Mouse (Mus musculus): ENCODE measurements around the gene Thap4. TPM values are rescaled to one million over a fixed set of nuclear protein-coding genes. Genes with fewer than 3 reads are reported as not detected.

The Thap4 gene
- total RNA-seq (2015; ENCODE audit: low replicate concordance) (1.1 and 30.6 TPM in 2 replicates), total RNA-seq (2017; ENCODE audit: low replicate concordance) (3.1 and 14.1 TPM in 2 replicates)

GRCm38 (mm10) chr1:93754573-93755290 is at the start of gene Thap4:
Thap4 (minus strand) TSS chr1:93754864.
- peak; percentile 65 for ATAC-seq (replicated peaks; ENCODE audit: low FRiP score, poor library complexity, severe bottlenecking)

DNA sequence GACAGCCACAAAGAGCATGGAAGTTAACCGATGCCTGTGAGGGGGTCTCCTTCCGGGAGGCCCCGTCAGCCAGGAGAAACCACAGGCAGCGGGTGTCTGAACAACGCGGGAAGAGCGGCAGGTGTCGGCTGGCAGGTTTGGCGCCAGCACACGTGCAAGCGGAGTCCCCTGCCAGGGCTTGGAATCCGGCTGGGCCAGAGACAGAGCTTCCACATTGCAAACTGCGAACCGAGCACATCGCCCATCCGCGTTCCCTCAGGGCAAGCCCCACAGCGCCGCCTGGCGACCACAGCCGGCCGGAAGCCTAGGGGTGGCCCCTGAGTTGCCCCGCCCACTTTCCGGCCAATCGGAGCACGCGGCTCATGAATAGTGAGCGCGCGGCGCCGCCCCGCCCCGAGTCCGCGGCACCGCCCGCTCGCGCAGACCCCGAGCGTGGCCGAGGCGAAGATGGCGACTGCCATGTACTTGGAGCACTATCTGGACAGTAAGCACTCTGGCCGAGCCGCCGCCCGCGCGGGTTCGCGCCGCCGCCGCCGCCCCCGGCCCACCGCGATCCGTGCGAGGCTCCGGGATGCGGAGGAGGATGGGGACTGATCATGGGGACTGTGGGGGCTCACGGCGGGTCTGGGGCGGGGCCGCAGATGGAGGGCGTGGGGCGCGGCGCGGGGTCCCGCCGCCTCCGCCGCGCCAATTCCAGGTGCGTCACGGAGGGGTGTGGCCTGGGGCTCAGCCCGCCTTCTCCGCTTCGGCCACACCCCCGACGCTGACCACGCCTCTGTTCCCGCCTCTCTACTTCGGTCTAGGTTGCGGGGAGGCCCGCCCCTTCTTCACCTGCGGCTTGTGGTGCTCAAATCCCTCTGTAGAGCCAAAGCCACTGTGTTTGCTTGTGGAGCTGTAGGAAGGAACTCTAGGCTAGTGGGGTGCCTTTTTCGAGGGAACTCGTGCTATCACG is 49.2 kb upstream of the Thap4 start, which contains the start of gene Ing5:
Ing5 (plus strand) TSS at position 410 of the 952 bp plus-strand sequence.
- peak; percentile 69 for ATAC-seq (replicated peaks; ENCODE audit: low FRiP score, poor library complexity, severe bottlenecking)

DNA sequence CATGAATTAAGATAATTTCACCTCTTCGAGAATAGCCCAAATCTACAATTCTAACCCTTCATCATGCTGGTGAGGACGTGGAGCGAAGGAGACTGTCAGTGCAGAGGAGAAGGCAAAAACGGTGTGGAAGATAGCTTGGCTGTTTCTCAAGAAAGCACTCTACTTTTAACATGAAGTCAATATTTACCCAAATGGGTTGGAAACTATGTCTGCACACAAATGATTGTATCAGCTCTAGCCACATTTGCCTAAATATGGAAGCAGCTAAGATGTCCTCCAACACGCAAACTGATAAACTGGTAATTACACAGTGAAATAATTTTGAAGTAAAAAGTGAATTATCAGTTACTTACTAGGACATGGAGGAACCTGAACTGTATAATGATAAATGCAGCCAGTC is 48.1 kb upstream of the Thap4 start:
- peak; percentile 7; the same call in 1 of the 2 replicates for ATAC-seq (replicated peaks; ENCODE audit: low FRiP score, poor library complexity, severe bottlenecking)

DNA sequence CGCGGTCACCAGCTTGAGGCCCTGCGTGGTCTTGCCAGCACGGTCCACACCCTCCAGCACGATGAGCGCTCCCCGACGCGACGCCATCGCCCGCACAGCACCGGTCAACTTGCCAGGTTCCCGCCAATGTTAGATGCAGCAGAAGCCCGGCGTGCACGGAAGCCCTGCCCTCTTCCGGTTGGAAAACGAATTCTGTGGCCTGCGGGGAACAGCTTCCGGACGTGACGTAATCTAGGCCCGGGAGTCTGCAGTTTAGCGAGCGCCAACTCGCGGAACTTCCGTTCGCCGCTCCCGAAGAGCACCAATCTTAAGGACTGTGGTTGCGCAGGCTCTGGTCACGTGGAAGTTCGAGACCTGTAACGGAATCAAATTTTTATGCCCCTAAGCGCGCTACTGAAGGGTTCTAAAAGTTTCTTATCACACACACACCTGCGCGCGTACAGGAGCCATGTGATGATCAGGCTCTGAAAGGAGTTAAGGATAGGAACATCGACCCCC is 47.1 kb upstream of the Thap4 start, which contains the start of gene Dtymk:
Dtymk (minus strand) TSS at position 194 of the 498 bp plus-strand sequence.
- ATAC-seq (replicated peaks; ENCODE audit: low FRiP score, poor library complexity, severe bottlenecking) = peak; percentile 73

- no peak for ATAC-seq (replicated peaks; ENCODE audit: low FRiP score, poor library complexity, severe bottlenecking)
Observed at GRCm38 (mm10) chr1:93800670-93801503, 46.2 kb upstream of the Thap4 start.

DNA sequence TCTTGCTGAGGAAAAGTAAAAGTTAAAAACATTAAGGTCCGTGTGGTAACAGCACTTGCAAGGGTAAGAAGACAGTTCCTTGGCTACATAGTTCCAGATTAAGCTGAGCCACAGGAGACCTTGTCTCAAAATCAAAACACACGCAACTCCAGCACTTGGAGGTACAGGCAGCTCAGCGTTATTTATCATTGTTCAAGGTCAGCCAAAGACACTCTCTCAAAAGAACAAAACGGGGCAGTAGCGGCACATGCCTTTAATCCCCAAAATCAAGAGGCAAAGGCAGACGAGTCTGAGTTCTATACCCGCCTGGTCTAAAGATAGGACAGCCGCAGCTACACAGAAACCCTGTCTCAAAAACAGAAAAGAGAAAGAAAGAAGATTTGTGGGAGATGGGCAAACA is 41.2 kb upstream of the Thap4 start:
- no peak for ATAC-seq (replicated peaks; ENCODE audit: low FRiP score, poor library complexity, severe bottlenecking)

GRCm38 (mm10) chr1:93794526-93794925 is 39.9 kb upstream of the Thap4 start:
- ATAC-seq (replicated peaks; ENCODE audit: low FRiP score, poor library complexity, severe bottlenecking) = no peak

DNA sequence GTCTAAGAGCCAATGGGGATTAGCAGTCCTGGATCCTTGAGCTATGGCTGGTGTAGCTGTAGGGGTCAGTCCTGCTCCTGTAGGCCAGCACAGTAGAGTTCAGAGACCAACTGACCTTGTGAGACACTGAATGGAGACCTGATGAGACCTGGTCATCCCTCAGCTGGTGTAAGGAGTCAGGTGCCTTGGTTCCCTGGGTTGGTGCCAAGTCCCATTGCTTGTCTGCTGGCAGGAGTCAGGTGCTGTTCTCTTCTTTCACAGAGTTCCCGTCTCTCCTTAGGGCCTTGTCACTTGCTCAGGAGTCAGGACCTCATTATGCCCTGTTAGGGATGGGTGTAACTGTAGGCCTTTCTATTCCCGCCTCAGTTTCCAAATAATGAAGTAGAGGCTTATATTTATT is 32.2 kb upstream of the Thap4 start:
- no peak for ATAC-seq (replicated peaks; ENCODE audit: low FRiP score, poor library complexity, severe bottlenecking)

- no peak for ATAC-seq (replicated peaks; ENCODE audit: low FRiP score, poor library complexity, severe bottlenecking)
Observed at GRCm38 (mm10) chr1:93776686-93777085, 22.0 kb upstream of the Thap4 start.

GRCm38 (mm10) chr1:93769901-93770300 is 15.2 kb upstream of the Thap4 start:
- ATAC-seq (replicated peaks; ENCODE audit: low FRiP score, poor library complexity, severe bottlenecking) = no peak

- ATAC-seq (replicated peaks; ENCODE audit: low FRiP score, poor library complexity, severe bottlenecking) = no peak
Observed at GRCm38 (mm10) chr1:93767600-93767999, 12.9 kb upstream of the Thap4 start.

DNA sequence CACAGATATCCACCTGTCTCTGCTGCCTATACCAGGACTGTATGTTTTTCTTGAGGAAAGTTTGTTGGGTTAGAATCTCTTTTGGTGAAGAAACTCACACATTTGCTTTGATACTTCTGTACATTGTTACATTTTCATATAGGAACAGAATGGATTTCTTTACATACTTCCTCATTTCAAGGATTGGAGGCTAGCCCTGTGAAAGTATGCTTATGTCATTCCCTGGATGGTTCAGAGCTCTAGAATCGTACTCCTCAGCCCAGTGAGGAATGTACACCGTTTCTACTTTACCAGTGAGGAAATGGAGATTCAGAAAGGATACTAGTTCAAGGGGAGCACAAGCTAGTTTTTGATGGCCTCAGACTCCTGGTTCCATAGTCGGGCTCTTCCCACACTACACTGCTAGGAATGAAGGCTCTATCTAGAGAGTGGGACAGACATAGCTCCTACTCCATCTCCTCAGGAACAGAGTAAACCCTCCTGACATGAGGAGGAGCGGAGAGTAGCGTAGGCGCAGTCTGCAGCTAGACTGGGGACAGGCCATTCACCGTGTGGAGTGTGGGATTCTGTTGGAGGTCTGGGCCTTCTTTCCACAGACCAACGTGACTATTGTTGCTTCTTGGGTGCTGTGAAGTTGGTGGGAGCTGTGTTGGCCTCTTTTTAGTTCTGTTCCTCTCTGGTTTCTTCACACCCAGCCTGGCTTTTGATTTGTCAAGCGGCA is 10.4 kb upstream of the Thap4 start:
- no peak for ATAC-seq (replicated peaks; ENCODE audit: low FRiP score, poor library complexity, severe bottlenecking)

DNA sequence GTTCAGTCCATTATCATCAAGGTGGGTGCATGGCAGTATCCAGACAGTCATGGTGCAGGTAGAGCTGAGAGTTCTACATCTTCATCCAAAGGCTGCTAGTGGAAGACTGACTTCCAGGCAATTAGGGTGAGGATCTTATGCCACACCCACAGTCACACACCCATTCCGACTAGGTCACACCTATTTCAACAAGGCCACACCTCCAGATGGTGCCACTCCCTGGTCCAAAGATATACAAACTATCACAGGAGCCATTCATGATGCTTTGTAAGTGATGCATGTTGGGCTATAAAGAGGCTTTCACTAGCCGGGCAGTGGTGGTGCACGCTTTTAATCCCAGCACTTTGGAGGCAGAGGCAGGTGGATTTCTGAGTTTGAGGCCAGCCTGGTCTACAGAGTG is 8.9 kb upstream of the Thap4 start:
- peak; percentile 90 for ATAC-seq (replicated peaks; ENCODE audit: low FRiP score, poor library complexity, severe bottlenecking)

GRCm38 (mm10) chr1:93760076-93760475 is 5.4 kb upstream of the Thap4 start:
- no peak for ATAC-seq (replicated peaks; ENCODE audit: low FRiP score, poor library complexity, severe bottlenecking)

DNA sequence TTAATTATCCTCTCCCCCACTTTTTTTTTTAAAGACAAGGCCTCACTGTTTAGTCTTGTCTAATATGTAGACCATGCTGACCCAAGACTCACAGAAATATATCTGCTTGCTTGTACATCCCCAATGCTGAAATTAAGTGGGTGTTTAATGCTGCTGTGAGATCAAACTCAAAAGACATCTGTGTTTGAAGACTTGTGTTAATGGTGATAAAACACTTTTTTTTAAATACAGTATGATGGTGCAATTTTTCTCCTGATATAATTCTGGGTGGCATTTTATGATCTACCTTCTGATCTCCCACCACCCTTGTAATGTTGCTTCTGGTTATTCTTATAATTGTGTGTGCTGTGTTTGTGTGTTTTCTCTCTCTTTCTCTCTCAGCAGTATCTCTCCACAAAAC is 1.5 kb upstream of the Thap4 start:
- ATAC-seq (replicated peaks; ENCODE audit: low FRiP score, poor library complexity, severe bottlenecking) = peak; percentile 57

- no peak for ATAC-seq (replicated peaks; ENCODE audit: low FRiP score, poor library complexity, severe bottlenecking)
Observed at GRCm38 (mm10) chr1:93755618-93756017, 954 bp upstream of the Thap4 start.

DNA sequence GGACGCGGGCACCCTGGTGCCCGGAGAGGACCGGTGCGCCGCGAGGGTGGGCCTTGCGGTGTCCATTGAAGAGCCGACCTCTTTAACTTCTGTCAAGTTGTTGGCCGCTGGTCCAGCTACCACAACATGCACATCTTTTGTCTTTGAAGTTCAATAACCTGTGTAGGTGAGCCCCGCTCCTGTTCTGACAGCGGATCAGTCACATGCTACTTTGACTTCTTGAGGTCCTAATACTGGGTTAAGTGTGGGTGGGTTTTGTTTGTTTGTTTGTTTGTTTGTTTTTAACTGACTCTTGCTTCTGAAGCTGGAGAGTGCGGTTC is 587 bp upstream of the Thap4 start:
- ATAC-seq (replicated peaks; ENCODE audit: low FRiP score, poor library complexity, severe bottlenecking) = no peak

- 0 out of 2 replicates have a peak, but pooled peaks have one; percentile 13 for ATAC-seq (replicated peaks; ENCODE audit: low FRiP score, poor library complexity, severe bottlenecking)
Observed at GRCm38 (mm10) chr1:93753911-93754572, 622 bp downstream of the Thap4 start.
